Mouse (Mus musculus) G1E (cell line): ENCODE results near the gene Med27.

Experiments
- CTCF ChIP-seq: IDR thresholded peaks from 2 replicates; pipeline ENCODE4 v1.5.1; 2012; ENCODE audit warnings: low read depth, low read length, inconsistent platforms, mixed read lengths
- GATA1 ChIP-seq: IDR thresholded peaks from 2 replicates; pipeline ENCODE4 v1.6.1; 2012; ENCODE audit warnings: borderline replicate concordance, low read length, inconsistent platforms, mixed read lengths
- GATA2 ChIP-seq: IDR thresholded peaks from 2 replicates; pipeline ENCODE4 v1.6.1; 2012; ENCODE audit warnings: low read depth, low read length, inconsistent platforms, borderline replicate concordance
- POLR2AphosphoS5 ChIP-seq: IDR thresholded peaks from 2 replicates; pipeline ENCODE4 v1.6.1; 2012; ENCODE audit warnings: low read depth, low read length, inconsistent platforms; ENCODE audit not compliant: insufficient replicate concordance
- TAL1 ChIP-seq: conservative IDR thresholded peaks from 2 replicates; pipeline ENCODE4 v1.6.1; 2012; ENCODE audit warnings: low read depth, low read length, inconsistent platforms, mixed read lengths

GRCm38 (mm10) chr2:29520206-29520605, 173.6 kb downstream of the Med27 start:
- TF ChIP-seq CTCF, result no peak
- no peak for TF ChIP-seq POLR2AphosphoS5
- no peak for TF ChIP-seq GATA1
- no peak for TF ChIP-seq TAL1
- TF ChIP-seq GATA2, result no peak
